In the genomic region with DNA sequence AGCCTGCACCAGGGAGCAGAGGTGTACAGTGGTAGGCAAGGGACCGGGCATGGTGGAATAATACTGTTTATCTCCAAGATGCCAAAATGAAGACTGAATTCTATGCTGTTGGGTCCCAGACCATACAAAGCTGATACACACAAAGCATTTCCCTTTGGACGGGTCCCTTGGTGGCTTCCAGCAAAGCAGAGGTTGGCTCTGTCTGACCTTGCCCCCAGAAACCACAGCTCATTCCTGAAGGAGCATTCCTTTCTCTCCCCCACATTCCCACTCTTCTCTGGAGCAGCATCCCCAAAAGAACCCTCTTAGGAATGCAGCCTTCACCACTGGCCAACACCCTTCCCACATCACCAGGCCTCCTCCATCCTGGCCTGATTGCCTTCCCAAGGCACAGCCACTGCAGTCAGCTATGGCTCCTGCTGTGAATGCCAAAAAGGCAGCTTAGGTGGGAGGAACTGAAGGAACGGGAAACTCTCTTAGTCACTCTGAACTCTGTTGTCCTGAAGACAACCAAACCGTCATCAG, we compare ENCODE assay signal across 20 mouse cellular contexts.
"Had no signal": no experiment of that assay in that cellular context is flagged by ENCODE, and none has a peak within 500 bp of the region (broad histone marks: within the 10 kb centered on the region; RNA-seq: fewer than 3 reads in every experiment).

No protein-coding gene starts in this region.

- H3K4me1 ChIP-seq: kidney, embryonic 15.5 days; limb, embryonic 13.5 days; liver, embryonic 13.5 days; midbrain, embryonic 12.5 days; midbrain, embryonic 15.5 days; neural tube, embryonic 12.5 days; neural tube, embryonic 15.5 days had no signal

- H3K4me2 ChIP-seq: kidney, embryonic 15.5 days; limb, embryonic 13.5 days; liver, embryonic 13.5 days; midbrain, embryonic 12.5 days; midbrain, embryonic 15.5 days; neural tube, embryonic 12.5 days; neural tube, embryonic 15.5 days had no signal

- DNase-seq: kidney, adult 8-10 months; kidney, postnatal 10 days; kidney, postnatal 36 days; left cerebral cortex, postnatal 4 days; liver; liver, embryonic 13.5 days; lung, adult 2 months; lung, postnatal 14 days; right cerebral cortex, adult 18-20 months; right cerebral cortex, postnatal 14 days; right cerebral cortex, postnatal 4 days; thymus, postnatal 25 days had no signal

- H3K9ac ChIP-seq: kidney, embryonic 15.5 days; limb, embryonic 13.5 days; liver, embryonic 13.5 days; midbrain, embryonic 12.5 days; midbrain, embryonic 15.5 days; neural tube, embryonic 12.5 days; neural tube, embryonic 15.5 days had no signal

- H3K27me3 ChIP-seq: kidney, embryonic 15.5 days; limb, embryonic 13.5 days; liver, embryonic 13.5 days; midbrain, embryonic 12.5 days; midbrain, embryonic 15.5 days; neural tube, embryonic 12.5 days; neural tube, embryonic 15.5 days had no signal

- H3K36me3 ChIP-seq: kidney, embryonic 15.5 days; limb, embryonic 13.5 days; liver, embryonic 13.5 days; midbrain, embryonic 12.5 days; midbrain, embryonic 15.5 days; neural tube, embryonic 12.5 days; neural tube, embryonic 15.5 days had no signal

- H3K27ac ChIP-seq: kidney, embryonic 15.5 days; limb, embryonic 13.5 days; liver, embryonic 13.5 days; macrophage; midbrain, embryonic 12.5 days; midbrain, embryonic 15.5 days; neural tube, embryonic 12.5 days; neural tube, embryonic 15.5 days; stomach, postnatal 0 days had no signal

- H3K4me3 ChIP-seq: kidney, embryonic 15.5 days; limb, embryonic 13.5 days; liver, embryonic 13.5 days; midbrain, embryonic 12.5 days; midbrain, embryonic 15.5 days; neural tube, embryonic 12.5 days; neural tube, embryonic 15.5 days had no signal

- ATAC-seq: midbrain, embryonic 15.5 days had no signal
